Mouse (Mus musculus): ENCODE data around the gene Use1. TPM values are rescaled to one million over a fixed set of nuclear protein-coding genes. Genes with fewer than 3 reads are reported as not detected.
A peak's percentile ranks its signal among the peaks of the same experiment; 100 is the strongest.

Gene Use1
- total and polyA plus RNA-seq, 3 experiments = 107 to 117 TPM; not detected in 1

GRCm38 (mm10) chr8:71405401-71406098 lies 38.9 kb downstream of the Use1 start, which contains the start of gene Ankle1 (continued):
- no peak for TF ChIP-seq MEF2A (IDR thresholded peaks at IDR 0.05; ENCODE audit: extremely low read depth, insufficient replicate concordance, low read depth, low read length, poor library complexity, severe bottlenecking)
- TF ChIP-seq USF2 (IDR thresholded peaks at IDR 0.05; ENCODE audit: borderline replicate concordance in 1 of 2, insufficient read depth in 1 of 2, low read depth in 1 of 2, low read length in 2 of 2) = no peak

- H3K9me3 ChIP-seq (replicated peaks; ENCODE audit: insufficient read depth, low read length) = no peaks in the 10 kb centered on the region
- peaks cover 0 to 20% of the 10 kb centered on the region in 2 experiments; a peak in 2 of 4 replicates for H3K4me1 ChIP-seq (ENCODE audit: control insufficient read depth in 1 of 2, insufficient read depth in 2 of 2, low read length in 2 of 2)
- peak; percentile 77 for DNase-seq (ENCODE audit: low read depth, low spot score)
- peaks cover 0 to 11% of the 10 kb centered on the region in 2 experiments; a peak in 2 of 4 replicates for H3K36me3 ChIP-seq (ENCODE audit: control insufficient read depth in 1 of 2, insufficient read depth in 2 of 2, low read length in 2 of 2)
- peak overlapping the region; percentile 84 for H3K9ac ChIP-seq (ENCODE audit: control insufficient read depth, low read depth, low read length, poor library complexity, severe bottlenecking)
- H3K27ac ChIP-seq (ENCODE audit: control insufficient read depth, low read depth, low read length) = peak overlapping the region; percentile 35
- peak overlapping the region; percentile 77 to 82 for H3K4me3 ChIP-seq (ENCODE audit: control insufficient read depth in 1 of 2, insufficient read depth in 1 of 2, low read depth in 2 of 2, low read length in 2 of 2)
- no peaks in the 10 kb centered on the region for H3K27me3 ChIP-seq (ENCODE audit: control insufficient read depth in 1 of 2, insufficient read depth in 2 of 2, low read length in 2 of 2)
- no peak for TF ChIP-seq UBTF (IDR thresholded peaks at IDR 0.05; ENCODE audit: borderline replicate concordance, insufficient read depth, low read depth, low read length)
- peak; percentile 34 for TF ChIP-seq MAX (IDR thresholded peaks at IDR 0.05; ENCODE audit: low read length)
- peak; percentile 47; the same call in 1 of the 2 replicates for TF ChIP-seq SIN3A (IDR thresholded peaks at IDR 0.05; ENCODE audit: low read length)
- TF ChIP-seq POLR2AphosphoS2 (IDR thresholded peaks at IDR 0.05; ENCODE audit: low read length) = no peak
- TF ChIP-seq MAZ (IDR thresholded peaks at IDR 0.05; ENCODE audit: low read depth, low read length) = 0 out of 2 replicates have a peak, but pooled peaks have one; percentile 16
- TF ChIP-seq CTCF (IDR thresholded peaks at IDR 0.05 in 2 of 3, conservative IDR thresholded peaks at IDR 0.05 in 1 of 3; ENCODE audit: control insufficient read depth in 1 of 3, insufficient read depth in 1 of 3, low read depth in 2 of 3, low read length in 3 of 3, poor library complexity in 1 of 3, severe bottlenecking in 1 of 3) = peak; percentile 71 to 86 (median 75)
- 0 out of 2 replicates have a peak, but pooled peaks have one; percentile 23 for TF ChIP-seq MYC (IDR thresholded peaks at IDR 0.05; ENCODE audit: low read depth, low read length)
- TF ChIP-seq MXI1 (IDR thresholded peaks at IDR 0.05; ENCODE audit: low read depth, low read length) = peak; percentile 91
- TF ChIP-seq ZMIZ1 (IDR thresholded peaks at IDR 0.05; ENCODE audit: low read depth, low read length) = no peak
- TF ChIP-seq RAD21 (IDR thresholded peaks at IDR 0.05; ENCODE audit: low read depth, low read length) = peak; percentile 61
- peak; percentile 62 for TF ChIP-seq SMC3 (IDR thresholded peaks at IDR 0.05; ENCODE audit: low read depth, low read length)
- TF ChIP-seq BHLHE40 (IDR thresholded peaks at IDR 0.05; ENCODE audit: borderline replicate concordance, low read depth, low read length) = peak; percentile 12; the same call in 1 of the 2 replicates
- peak; percentile 48; the same call in 1 of the 2 replicates for TF ChIP-seq NRF1 (IDR thresholded peaks at IDR 0.05; ENCODE audit: insufficient read depth, low read depth, low read length, poor library complexity, severe bottlenecking)
- H3K79me2 ChIP-seq (ENCODE audit: control insufficient read depth, insufficient read depth, low read length, poor library complexity) = peaks cover 26% of the 10 kb centered on the region
These were observed 39.7 kb downstream of the Use1 start for GRCm38 (mm10) chr8:71406099-71407015.

Data from MEL (cell line).